Mouse (Mus musculus): ENCODE measurements around the gene Krtap5-1. TPM values are rescaled to one million over a fixed set of nuclear protein-coding genes. Genes with fewer than 3 reads are reported as not detected.
"Not testable (repeated sequence)": the region's sequence is repeated elsewhere in the genome, so short reads cannot be mapped to it uniquely, and the experiment has no call there.

Gene Krtap5-1
- polyA plus RNA-seq, 1 experiment from 2014 or later = not detected

GRCm38 (mm10) chr7:142326714-142327445, 30.0 kb upstream of the Krtap5-1 start:
- no peak for ATAC-seq (ENCODE audit: insufficient number of reproducible peaks, low FRiP score)
- WGBS = 14% methylated on average over 9 of the region's 9 CpGs
- Histone ChIP-seq H3K27ac (ENCODE audit: poor library complexity, severe bottlenecking) (peak overlapping the region; percentile 79), H3K9ac (peak overlapping the region; percentile 18; the same call in 1 of the 2 replicates), H3K9me3 (replicated peaks) (no peaks in the 10 kb centered on the region), H3K36me3 (no peaks in the 10 kb centered on the region), H3K27me3 (replicated peaks) (no peaks in the 10 kb centered on the region), H3K4me3 (no peak overlapping the region), H3K4me2 (no peak overlapping the region), H3K4me1 (replicated peaks) (peaks cover 56% of the 10 kb centered on the region)

GRCm38 (mm10) chr7:142323396-142324117, 26.6 kb upstream of the Krtap5-1 start:
- H3K4me1 ChIP-seq (replicated peaks) = peaks cover 49% of the 10 kb centered on the region
- H3K27me3 ChIP-seq (replicated peaks) = no peaks in the 10 kb centered on the region
- H3K4me2 ChIP-seq = no peak overlapping the region
- ATAC-seq (ENCODE audit: insufficient number of reproducible peaks, low FRiP score) = no peak
- no peaks in the 10 kb centered on the region for H3K9me3 ChIP-seq (replicated peaks)
- WGBS = 79% methylated on average over 12 of the region's 12 CpGs
- no peak overlapping the region for H3K27ac ChIP-seq (ENCODE audit: poor library complexity, severe bottlenecking)
- H3K36me3 ChIP-seq = no peaks in the 10 kb centered on the region
- H3K9ac ChIP-seq = no peak overlapping the region
- no peak overlapping the region for H3K4me3 ChIP-seq

- H3K27ac ChIP-seq (ENCODE audit: poor library complexity, severe bottlenecking) = no peak overlapping the region; the same call in 1 of the 2 replicates
- H3K9ac ChIP-seq = no peak overlapping the region
- WGBS = 79% methylated on average over 6 of the region's 6 CpGs
- no peak overlapping the region for H3K4me3 ChIP-seq
- H3K4me2 ChIP-seq = no peak overlapping the region
- H3K27me3 ChIP-seq (replicated peaks) = no peaks in the 10 kb centered on the region
- no peak for ATAC-seq (ENCODE audit: insufficient number of reproducible peaks, low FRiP score)
- no peaks in the 10 kb centered on the region for H3K36me3 ChIP-seq
- H3K4me1 ChIP-seq (replicated peaks) = peaks cover 47% of the 10 kb centered on the region
- H3K9me3 ChIP-seq (replicated peaks) = no peaks in the 10 kb centered on the region
Observed at GRCm38 (mm10) chr7:142322641-142323040, 25.7 kb upstream of the Krtap5-1 start.

GRCm38 (mm10) chr7:142321637-142322306, 24.9 kb upstream of the Krtap5-1 start:
- not testable (repeated sequence) for H3K9me3 ChIP-seq (replicated peaks); H3K4me2 ChIP-seq; ATAC-seq (ENCODE audit: insufficient number of reproducible peaks, low FRiP score); H3K36me3 ChIP-seq; H3K4me3 ChIP-seq; H3K27me3 ChIP-seq (replicated peaks)
- 62% methylated on average over 6 of the region's 10 CpGs for WGBS
- H3K9ac ChIP-seq = 0 out of 2 replicates have a peak overlapping the region, but pooled peaks have one; percentile 19
- peaks cover 48% of the 10 kb centered on the region for H3K4me1 ChIP-seq (replicated peaks)
- H3K27ac ChIP-seq (ENCODE audit: poor library complexity, severe bottlenecking) = peak overlapping the region; percentile 73; the same call in 1 of the 2 replicates

GRCm38 (mm10) chr7:142320906-142321305, 24.0 kb upstream of the Krtap5-1 start:
- Histone ChIP-seq H3K27me3 (replicated peaks) (no peaks in the 10 kb centered on the region), H3K27ac (ENCODE audit: poor library complexity, severe bottlenecking) (peak overlapping the region; percentile 73; the same call in 1 of the 2 replicates), H3K4me1 (replicated peaks) (peaks cover 42% of the 10 kb centered on the region), H3K36me3 (no peaks in the 10 kb centered on the region), H3K9me3 (replicated peaks) (no peaks in the 10 kb centered on the region), H3K4me3 (no peak overlapping the region), H3K9ac (0 out of 2 replicates have a peak overlapping the region, but pooled peaks have one; percentile 19), H3K4me2 (no peak overlapping the region)
- 32% methylated on average over 2 of the region's 2 CpGs for WGBS
- ATAC-seq (ENCODE audit: insufficient number of reproducible peaks, low FRiP score) = no peak

GRCm38 (mm10) chr7:142319124-142319523, 22.2 kb upstream of the Krtap5-1 start:
- ATAC-seq (ENCODE audit: insufficient number of reproducible peaks, low FRiP score) = no peak

GRCm38 (mm10) chr7:142317216-142317615, 20.3 kb upstream of the Krtap5-1 start:
- Histone ChIP-seq H3K27me3 (replicated peaks) (no peaks in the 10 kb centered on the region), H3K4me1 (replicated peaks) (peaks cover 46% of the 10 kb centered on the region), H3K27ac (ENCODE audit: poor library complexity, severe bottlenecking) (peak overlapping the region; percentile 36; the same call in 1 of the 2 replicates), H3K4me2 (no peak overlapping the region), H3K9me3 (replicated peaks) (no peaks in the 10 kb centered on the region), H3K4me3 (no peak overlapping the region), H3K36me3 (no peaks in the 10 kb centered on the region), H3K9ac (no peak overlapping the region)
- 60% methylated on average over 5 of the region's 5 CpGs for WGBS
- ATAC-seq (ENCODE audit: insufficient number of reproducible peaks, low FRiP score) = no peak

More at GRCm38 (mm10) chr7:142319124-142319523, 22.2 kb upstream of the Krtap5-1 start:
- Histone ChIP-seq H3K9me3 (replicated peaks) (no peaks in the 10 kb centered on the region), H3K4me1 (replicated peaks) (peaks cover 46% of the 10 kb centered on the region), H3K4me3 (no peak overlapping the region), H3K36me3 (no peaks in the 10 kb centered on the region), H3K9ac (no peak overlapping the region), H3K27ac (ENCODE audit: poor library complexity, severe bottlenecking) (no peak overlapping the region), H3K27me3 (replicated peaks) (no peaks in the 10 kb centered on the region), H3K4me2 (no peak overlapping the region)
- WGBS = 81% methylated on average over 11 of the region's 11 CpGs

GRCm38 (mm10) chr7:142316558-142316957, 19.6 kb upstream of the Krtap5-1 start:
- Histone ChIP-seq H3K27me3 (replicated peaks) (no peaks in the 10 kb centered on the region), H3K9ac (no peak overlapping the region), H3K27ac (ENCODE audit: poor library complexity, severe bottlenecking) (0 out of 2 replicates have a peak overlapping the region, but pooled peaks have one; percentile 48), H3K36me3 (no peaks in the 10 kb centered on the region), H3K9me3 (replicated peaks) (no peaks in the 10 kb centered on the region), H3K4me3 (no peak overlapping the region), H3K4me2 (no peak overlapping the region), H3K4me1 (replicated peaks) (peaks cover 41% of the 10 kb centered on the region)
- ATAC-seq (ENCODE audit: insufficient number of reproducible peaks, low FRiP score) = 0 out of 2 replicates have a peak, but pooled peaks have one; percentile 69
- 23% methylated on average over 6 of the region's 6 CpGs for WGBS

- Histone ChIP-seq H3K4me1 (replicated peaks) (peaks cover 24% of the 10 kb centered on the region), H3K36me3 (no peaks in the 10 kb centered on the region), H3K27me3 (replicated peaks) (no peaks in the 10 kb centered on the region), H3K4me3 (no peak overlapping the region), H3K9ac (peak overlapping the region; percentile 41; the same call in 1 of the 2 replicates), H3K4me2 (no peak overlapping the region), H3K9me3 (replicated peaks) (no peaks in the 10 kb centered on the region), H3K27ac (ENCODE audit: poor library complexity, severe bottlenecking) (no peak overlapping the region)
- WGBS = 57% methylated on average over 5 of the region's 5 CpGs
- ATAC-seq (ENCODE audit: insufficient number of reproducible peaks, low FRiP score) = no peak
Observed at GRCm38 (mm10) chr7:142314600-142315285, 17.8 kb upstream of the Krtap5-1 start.

GRCm38 (mm10) chr7:142303929-142304328, 7.0 kb upstream of the Krtap5-1 start:
- H3K27me3 ChIP-seq (replicated peaks); H3K4me2 ChIP-seq; H3K9me3 ChIP-seq (replicated peaks); ATAC-seq (ENCODE audit: insufficient number of reproducible peaks, low FRiP score); H3K36me3 ChIP-seq; H3K4me1 ChIP-seq (replicated peaks); H3K27ac ChIP-seq (ENCODE audit: poor library complexity, severe bottlenecking); H3K9ac ChIP-seq; H3K4me3 ChIP-seq: not testable (repeated sequence)
- 75% methylated on average over 1 of the region's 1 CpGs for WGBS

Data from heart, embryonic 12.5 days (tissue).